Mouse (Mus musculus) layer of hippocampus, adult 2 months (tissue): ENCODE measurements at regions not wholly inside any gene's neighbourhood (a gene's known extent, or its start where the extent isn't known, plus 50 kb on each side); places are given as distances from the start of the nearest gene placed in this dataset.

Experiments used
- DNase-seq, 2 experiments: peaks; one replicate each; pipeline ENCODE4 v3.0.0; 2022; ENCODE audit warnings: low spot score in 2 of 2
- H3K27ac ChIP-seq: fragments of 200-600 bp; 2 replicates; pipeline ENCODE4 v1.8.1; 2022
- H3K4me3 ChIP-seq: fragments of 200-600 bp; 2 replicates; pipeline ENCODE4 v1.8.1; 2022; ENCODE audit warnings: mild to moderate bottlenecking
- CTCF ChIP-seq: fragments of 200-600 bp; conservative IDR thresholded peaks from 2 replicates; pipeline ENCODE4 v1.8.1; 2022; ENCODE audit warnings: antibody characterized with exemption, mild to moderate bottlenecking, moderate library complexity

- no peak for DNase-seq
- TF ChIP-seq CTCF: no peak
- Histone ChIP-seq H3K27ac (no peak overlapping the region), H3K4me3 (no peak overlapping the region)
Measured at GRCm38 (mm10) chr13:35377487-35377886, 282.1 kb upstream of the Cdyl start.

- Histone ChIP-seq H3K27ac (no peak overlapping the region), H3K4me3 (no peak overlapping the region)
- DNase-seq: no peak
- TF ChIP-seq CTCF: no peak
Measured at GRCm38 (mm10) chr13:35379500-35379899, 280.1 kb upstream of the Cdyl start.

GRCm38 (mm10) chr13:35380224-35381009 is 279.2 kb upstream of the Cdyl start:
- no peak for DNase-seq
- Histone ChIP-seq H3K4me3 (no peak overlapping the region), H3K27ac (no peak overlapping the region)
- no peak for TF ChIP-seq CTCF

- H3K27ac ChIP-seq: no peak overlapping the region
- no peak for DNase-seq
- TF ChIP-seq CTCF: no peak
- H3K4me3 ChIP-seq: no peak overlapping the region
Measured at GRCm38 (mm10) chr13:35381641-35382040, 278.0 kb upstream of the Cdyl start.

GRCm38 (mm10) chr13:35383000-35383623 is 276.5 kb upstream of the Cdyl start:
- DNase-seq: no peak
- Histone ChIP-seq H3K27ac (no peak overlapping the region), H3K4me3 (no peak overlapping the region)
- TF ChIP-seq CTCF: no peak

GRCm38 (mm10) chr13:35383624-35384018 is 276.0 kb upstream of the Cdyl start:
- no peak for DNase-seq
- TF ChIP-seq CTCF: no peak
- H3K4me3 ChIP-seq: no peak overlapping the region
- H3K27ac ChIP-seq: no peak overlapping the region

GRCm38 (mm10) chr13:35388380-35388779 is 271.3 kb upstream of the Cdyl start:
- TF ChIP-seq CTCF: no peak
- no peak overlapping the region for H3K27ac ChIP-seq
- DNase-seq: no peak
- no peak overlapping the region for H3K4me3 ChIP-seq

GRCm38 (mm10) chr13:35389781-35390525 is 269.7 kb upstream of the Cdyl start:
- no peak for DNase-seq
- Histone ChIP-seq H3K4me3 (no peak overlapping the region), H3K27ac (no peak overlapping the region)
- TF ChIP-seq CTCF: no peak

GRCm38 (mm10) chr13:35390526-35390880 is 269.1 kb upstream of the Cdyl start:
- no peak overlapping the region for H3K27ac ChIP-seq
- H3K4me3 ChIP-seq: no peak overlapping the region
- TF ChIP-seq CTCF: no peak
- DNase-seq: no peak

- H3K27ac ChIP-seq: no peak overlapping the region
Measured at GRCm38 (mm10) chr13:35392167-35392566, 267.5 kb upstream of the Cdyl start.

GRCm38 (mm10) chr13:35395192-35395591 is 264.4 kb upstream of the Cdyl start:
- TF ChIP-seq CTCF: no peak
- H3K4me3 ChIP-seq: no peak overlapping the region
- DNase-seq: no peak
- no peak overlapping the region for H3K27ac ChIP-seq

More at GRCm38 (mm10) chr13:35392167-35392566, 267.5 kb upstream of the Cdyl start:
- no peak for DNase-seq
- no peak overlapping the region for H3K4me3 ChIP-seq
- TF ChIP-seq CTCF: no peak

GRCm38 (mm10) chr13:35395630-35396029 is 264.0 kb upstream of the Cdyl start:
- H3K4me3 ChIP-seq: no peak overlapping the region
- DNase-seq: no peak
- no peak overlapping the region for H3K27ac ChIP-seq
- no peak for TF ChIP-seq CTCF

GRCm38 (mm10) chr13:35397166-35397565 is 262.5 kb upstream of the Cdyl start:
- no peak for TF ChIP-seq CTCF
- DNase-seq: no peak
- Histone ChIP-seq H3K27ac (no peak overlapping the region), H3K4me3 (no peak overlapping the region)

GRCm38 (mm10) chr13:35398192-35398591 is 261.4 kb upstream of the Cdyl start:
- Histone ChIP-seq H3K27ac (no peak overlapping the region), H3K4me3 (no peak overlapping the region)
- no peak for DNase-seq
- TF ChIP-seq CTCF: no peak
